Mouse (Mus musculus) myocyte (in vitro differentiated cells): ENCODE measurements around the gene Kcne1. TPM values are rescaled to one million over a fixed set of nuclear protein-coding genes. Genes with fewer than 3 reads are reported as not detected.

Experiments used
- H3K27me3 ChIP-seq: one replicate; pipeline ENCODE4 v1.6.1; 2011; ENCODE audit not compliant: control insufficient read depth, insufficient read depth, insufficient read length
- H3K36me3 ChIP-seq: one replicate; pipeline ENCODE4 v1.6.1; 2011; ENCODE audit not compliant: control insufficient read depth, insufficient read depth
- H3K4me2 ChIP-seq: one replicate; pipeline ENCODE4 v1.6.1; 2011; ENCODE audit warnings: low read depth, control low read depth
- H3K4me3 ChIP-seq: one replicate; pipeline ENCODE4 v1.5.1; 2011; ENCODE audit warnings: mild to moderate bottlenecking, control low read depth, moderate library complexity
- H3K79me2 ChIP-seq: one replicate; pipeline ENCODE4 v1.6.1; 2011; ENCODE audit not compliant: control insufficient read depth, insufficient read depth
- H3ac ChIP-seq: one replicate; pipeline ENCODE4 v1.6.1; 2011; ENCODE audit not compliant: control insufficient read depth, insufficient read length
- CEBPB ChIP-seq: IDR thresholded peaks from 2 replicates; pipeline ENCODE4 v1.6.1; 2011; ENCODE audit warnings: mild to moderate bottlenecking, moderate library complexity; ENCODE audit not compliant: poor library complexity, insufficient read depth, severe bottlenecking
- E2F4 ChIP-seq: IDR thresholded peaks from one replicate; pipeline ENCODE4 v1.6.1; 2011; ENCODE audit warnings: mild to moderate bottlenecking, control low read depth, moderate library complexity; ENCODE audit not compliant: insufficient read depth
- MAX ChIP-seq: IDR thresholded peaks from one replicate; pipeline ENCODE4 v1.6.1; 2011; ENCODE audit warnings: low read depth, mild to moderate bottlenecking, control low read depth
- MYOD1 ChIP-seq, 3 experiments: IDR thresholded peaks; one replicate each; pipeline ENCODE4 v1.6.1; 2011; ENCODE audit warnings: control low read depth in 2 of 3, low read depth in 2 of 3, mild to moderate bottlenecking in 2 of 3, moderate library complexity in 1 of 3; ENCODE audit not compliant: insufficient read length in 2 of 3, control insufficient read depth in 1 of 3
- MYOG ChIP-seq, 3 experiments: IDR thresholded peaks; one replicate each; pipeline ENCODE4 v1.6.1; 2011; ENCODE audit warnings: control low read depth in 2 of 3, low read depth in 2 of 3, mild to moderate bottlenecking in 2 of 3; ENCODE audit not compliant: insufficient read length in 2 of 3, control insufficient read depth in 1 of 3, insufficient read depth in 1 of 3
- POLR2A ChIP-seq: IDR thresholded peaks from one replicate; pipeline ENCODE4 v1.6.1; 2011; ENCODE audit warnings: low read depth, mild to moderate bottlenecking, control low read depth, moderate library complexity; ENCODE audit not compliant: insufficient read length
- POLR2AphosphoS2 ChIP-seq: IDR thresholded peaks from one replicate; pipeline ENCODE4 v1.6.1; 2011; ENCODE audit warnings: low read depth, control low read depth; ENCODE audit not compliant: insufficient read length
- REST ChIP-seq: IDR thresholded peaks from one replicate; pipeline ENCODE4 v1.6.1; 2011; ENCODE audit warnings: mild to moderate bottlenecking, control low read depth, moderate library complexity; ENCODE audit not compliant: insufficient read depth, insufficient read length
- SRF ChIP-seq: IDR thresholded peaks from one replicate; pipeline ENCODE4 v1.6.1; 2011; ENCODE audit warnings: low read depth; ENCODE audit not compliant: control insufficient read depth, insufficient read length
- TCF12 ChIP-seq: IDR thresholded peaks from one replicate; pipeline ENCODE4 v1.6.1; 2011; ENCODE audit warnings: mild to moderate bottlenecking, control low read depth; ENCODE audit not compliant: poor library complexity, insufficient read depth, severe bottlenecking
- TCF3 ChIP-seq: IDR thresholded peaks from one replicate; pipeline ENCODE4 v1.6.1; 2011; ENCODE audit warnings: low read depth, control low read depth; ENCODE audit not compliant: insufficient read length
- USF1 ChIP-seq: IDR thresholded peaks from one replicate; pipeline ENCODE4 v1.6.1; 2011; ENCODE audit warnings: low read depth, mild to moderate bottlenecking, control low read depth, moderate library complexity
- polyA plus RNA-seq: library from polyadenylated mRNA; unstranded; fragments of >200 nt; fragmentation: generic; extraction: Trizol; gene quantifications from one replicate; pipeline ENCODE4 v1.2.1, GENCODE M21; 2012; ENCODE audit warnings: missing spikeins

Gene Kcne1
- polyA plus RNA-seq, 1 experiment, result not detected

DNA sequence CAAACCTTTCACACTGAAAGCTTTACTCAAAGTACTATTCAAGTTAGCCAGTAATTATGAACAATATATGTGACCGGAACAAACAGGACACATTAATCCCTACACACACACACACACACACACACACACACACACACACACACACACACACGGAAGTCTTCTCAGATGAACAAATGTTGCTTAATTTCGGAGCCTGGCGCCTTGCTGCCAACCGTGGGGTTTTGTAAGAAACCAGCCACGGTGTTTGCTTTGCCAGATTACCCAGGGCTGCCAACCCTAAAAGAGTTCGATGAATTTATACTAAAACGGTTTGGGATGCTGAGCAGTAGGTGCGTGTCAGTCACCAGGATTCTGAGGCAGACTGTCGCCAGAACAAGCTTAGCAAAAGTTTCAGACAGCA is 41.9 kb upstream of the Kcne1 start:
- Histone ChIP-seq H3K27me3 (no peaks in the 10 kb centered on the region), H3ac (no peak overlapping the region), H3K36me3 (peaks cover 4% of the 10 kb centered on the region), H3K79me2 (no peaks in the 10 kb centered on the region), H3K4me2 (no peak overlapping the region), H3K4me3 (no peak overlapping the region)
- no peak for TF ChIP-seq REST
- no peak for TF ChIP-seq MYOD1 (IDR thresholded peaks at IDR 0.05; ENCODE audit: control insufficient read depth in 1 of 3, insufficient read length in 2 of 3, low read depth in 2 of 3)
- no peak for TF ChIP-seq SRF
- no peak for TF ChIP-seq TCF12
- TF ChIP-seq MAX, result no peak

DNA sequence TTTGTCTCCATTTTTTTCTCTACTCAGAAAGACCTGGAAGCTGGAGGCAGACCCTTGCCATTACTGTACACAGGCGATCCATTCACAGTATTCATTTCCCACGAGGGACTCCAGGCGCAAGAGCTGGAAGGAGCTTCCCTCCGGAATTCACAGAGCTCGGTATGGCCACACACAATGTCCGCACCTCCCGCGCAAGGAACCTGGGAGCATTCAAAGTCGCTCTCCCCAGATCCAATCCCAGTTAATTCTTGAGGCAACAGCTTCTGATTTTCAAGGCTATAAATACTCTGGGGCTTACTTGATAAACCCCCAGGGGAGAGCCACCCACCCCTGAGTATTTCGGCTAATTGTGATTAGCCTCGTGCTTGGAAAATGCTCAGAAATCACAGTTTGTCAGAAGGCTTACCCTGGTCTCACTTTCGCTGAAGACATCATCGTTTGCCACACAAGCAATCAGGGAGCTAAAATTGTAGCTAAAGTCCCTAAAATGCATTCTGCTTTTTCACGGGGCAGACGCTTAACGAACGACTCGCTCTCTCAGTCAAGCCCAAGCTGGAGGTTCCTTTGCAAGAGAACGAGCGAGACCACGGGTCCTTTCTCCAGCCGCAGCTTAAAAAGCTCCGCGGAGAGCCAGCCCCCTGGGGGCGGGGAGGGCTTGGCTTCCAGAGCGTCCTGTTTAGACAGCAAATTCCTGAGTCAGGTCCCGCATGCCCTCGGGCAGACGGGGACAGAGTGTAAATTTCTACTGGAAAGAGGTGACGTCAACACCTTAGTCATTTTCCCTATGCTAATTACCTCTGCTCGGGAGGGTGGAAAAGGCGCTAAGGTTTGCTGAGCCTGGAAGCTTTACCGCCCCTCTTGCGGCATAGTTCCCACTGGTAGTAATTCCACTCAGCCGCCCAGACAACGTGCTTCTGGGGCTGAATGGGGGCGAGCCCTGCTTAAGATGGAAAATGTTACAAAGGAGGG is 40.5 kb upstream of the Kcne1 start:
- Histone ChIP-seq H3K36me3 (peaks cover 4% of the 10 kb centered on the region), H3K79me2 (no peaks in the 10 kb centered on the region), H3K27me3 (no peaks in the 10 kb centered on the region), H3ac (no peak overlapping the region), H3K4me3 (peak overlapping the region; percentile 14), H3K4me2 (peak overlapping the region; percentile 97)
- TF ChIP-seq TCF12 (no peak), MYOG (IDR thresholded peaks at IDR 0.05; ENCODE audit: control insufficient read depth in 1 of 3, insufficient read depth in 1 of 3, insufficient read length in 2 of 3, low read depth in 2 of 3) (no peak), MAX (no peak), E2F4 (no peak), MYOD1 (IDR thresholded peaks at IDR 0.05; ENCODE audit: control insufficient read depth in 1 of 3, insufficient read length in 2 of 3, low read depth in 2 of 3) (no peak), REST (no peak), SRF (no peak), TCF3 (no peak)

DNA sequence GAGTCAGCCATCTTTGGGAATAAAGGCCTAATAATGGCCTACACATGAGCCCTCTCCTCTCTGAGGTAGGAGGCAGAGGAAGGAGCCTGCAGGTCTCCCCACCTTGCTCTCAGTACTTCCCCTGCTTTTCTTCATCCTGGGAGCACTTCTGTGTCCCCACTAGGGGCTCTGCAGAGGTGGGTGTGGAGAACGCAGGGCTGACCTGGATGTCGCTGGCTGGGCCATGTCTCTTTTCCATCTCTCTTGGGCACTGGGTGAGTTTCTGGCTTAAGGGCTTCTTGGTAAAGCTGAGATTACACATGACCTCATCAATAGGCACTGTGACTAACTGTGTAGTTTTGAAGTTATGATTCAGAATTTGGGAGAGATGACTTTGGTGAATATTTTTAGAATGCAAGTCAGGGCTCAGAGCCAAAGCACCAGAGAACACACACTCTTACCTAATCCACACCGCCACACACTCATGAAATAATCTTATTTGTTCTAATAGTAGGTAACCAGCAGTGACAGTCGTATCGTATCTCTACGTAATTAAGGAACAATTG is 39.4 kb upstream of the Kcne1 start:
- H3K36me3 ChIP-seq, result peaks cover 4% of the 10 kb centered on the region
- H3K27me3 ChIP-seq, result no peaks in the 10 kb centered on the region
- peak overlapping the region; percentile 97 for H3K4me2 ChIP-seq
- H3ac ChIP-seq, result no peak overlapping the region
- no peak for TF ChIP-seq CEBPB
- TF ChIP-seq SRF, result no peak
- TF ChIP-seq E2F4, result no peak
- no peak for TF ChIP-seq TCF12
- H3K79me2 ChIP-seq, result no peaks in the 10 kb centered on the region
- no peak overlapping the region for H3K4me3 ChIP-seq

DNA sequence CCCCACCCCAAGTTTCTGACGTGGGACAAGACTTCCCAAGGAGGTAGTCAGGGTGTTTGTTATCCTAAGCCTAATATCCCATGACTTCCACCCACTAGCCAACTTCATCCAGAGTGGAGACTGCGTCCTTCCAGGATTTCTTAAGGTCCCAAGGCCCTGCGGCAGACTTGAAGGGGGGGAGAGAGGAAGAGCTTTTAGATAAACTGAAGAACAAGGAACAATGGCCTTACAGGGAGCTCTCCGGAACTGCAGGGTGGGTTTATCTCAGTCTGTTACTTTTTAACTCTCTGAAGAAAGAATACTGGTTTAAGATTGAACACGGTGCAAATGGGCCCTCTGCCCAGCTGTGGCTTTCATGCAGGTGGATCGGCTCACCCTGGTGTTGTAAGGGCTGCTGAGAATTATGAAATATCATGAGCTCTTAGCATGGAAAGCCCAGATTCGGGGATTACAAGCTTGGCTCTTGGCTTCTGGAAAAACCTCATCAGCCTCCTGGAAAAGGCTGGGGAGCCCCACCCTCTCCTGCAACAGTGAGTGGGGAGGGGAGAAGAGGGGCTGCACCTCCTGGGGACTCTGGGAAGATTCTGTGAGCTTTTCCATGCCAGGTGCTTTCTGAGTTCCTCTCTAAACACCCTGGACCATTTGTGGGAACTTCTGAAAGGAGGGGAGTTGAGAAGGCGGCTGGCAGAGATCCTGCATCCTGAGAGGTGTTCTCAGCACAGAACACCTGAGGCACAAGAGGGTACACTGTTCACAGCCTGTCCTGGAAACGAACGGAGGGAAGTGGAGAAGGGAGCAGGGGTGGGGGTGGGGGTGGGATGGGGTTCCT is 38.7 kb upstream of the Kcne1 start:
- Histone ChIP-seq H3K36me3 (peaks cover 4% of the 10 kb centered on the region), H3ac (no peak overlapping the region), H3K27me3 (no peaks in the 10 kb centered on the region)

DNA sequence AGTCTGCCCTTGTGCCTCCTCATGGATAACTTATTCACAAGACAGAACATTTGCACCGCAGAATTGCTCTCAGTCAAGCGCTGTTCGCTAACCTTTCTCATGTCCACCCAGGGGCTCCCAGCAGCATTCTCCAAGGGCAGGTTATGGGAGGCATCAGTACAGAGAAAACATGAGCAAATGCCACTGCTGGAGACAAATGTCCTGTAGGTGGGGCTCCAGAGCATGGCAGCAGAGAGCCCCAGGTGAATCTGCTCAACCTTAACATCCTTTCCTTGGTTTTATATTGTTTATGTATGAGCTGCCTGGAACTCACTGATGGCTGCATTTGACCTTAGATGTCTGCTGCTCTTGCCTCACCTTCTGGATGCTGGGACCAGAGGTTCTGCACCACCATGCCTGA is 34.5 kb upstream of the Kcne1 start:
- no peaks in the 10 kb centered on the region for H3K27me3 ChIP-seq
- H3K79me2 ChIP-seq, result no peaks in the 10 kb centered on the region
- no peak overlapping the region for H3ac ChIP-seq
- TF ChIP-seq USF1, result no peak
- no peak for TF ChIP-seq CEBPB
- no peak for TF ChIP-seq TCF12
- TF ChIP-seq MYOG (IDR thresholded peaks at IDR 0.05; ENCODE audit: control insufficient read depth in 1 of 3, insufficient read depth in 1 of 3, insufficient read length in 2 of 3, low read depth in 2 of 3), result no peak
- no peak for TF ChIP-seq REST
- no peak for TF ChIP-seq MAX
- no peak for TF ChIP-seq POLR2A
- no peak for TF ChIP-seq SRF
- no peak for TF ChIP-seq MYOD1 (IDR thresholded peaks at IDR 0.05; ENCODE audit: control insufficient read depth in 1 of 3, insufficient read length in 2 of 3, low read depth in 2 of 3)
- TF ChIP-seq TCF3, result no peak
- TF ChIP-seq E2F4, result no peak
- TF ChIP-seq POLR2AphosphoS2, result no peak
- H3K4me2 ChIP-seq, result no peak overlapping the region
- peaks cover 4% of the 10 kb centered on the region for H3K36me3 ChIP-seq
- no peak overlapping the region for H3K4me3 ChIP-seq

More for the DNA sequence above, 38.7 kb upstream of the Kcne1 start:
- Histone ChIP-seq H3K79me2 (no peaks in the 10 kb centered on the region), H3K4me3 (no peak overlapping the region), H3K4me2 (no peak overlapping the region)
- TF ChIP-seq REST, result no peak
- no peak for TF ChIP-seq E2F4
- no peak for TF ChIP-seq POLR2AphosphoS2
- no peak for TF ChIP-seq MYOG (IDR thresholded peaks at IDR 0.05; ENCODE audit: control insufficient read depth in 1 of 3, insufficient read depth in 1 of 3, insufficient read length in 2 of 3, low read depth in 2 of 3)
- no peak for TF ChIP-seq SRF
- TF ChIP-seq TCF3, result no peak
- TF ChIP-seq MYOD1 (IDR thresholded peaks at IDR 0.05; ENCODE audit: control insufficient read depth in 1 of 3, insufficient read length in 2 of 3, low read depth in 2 of 3), result no peak
- TF ChIP-seq USF1, result no peak
- no peak for TF ChIP-seq POLR2A
- no peak for TF ChIP-seq TCF12
- TF ChIP-seq MAX, result no peak
- TF ChIP-seq CEBPB, result no peak
